Mouse (Mus musculus) liver, adult 2 months (tissue): ENCODE data around the gene Sh3bgr. TPM values are rescaled to one million over a fixed set of nuclear protein-coding genes. Genes with fewer than 3 reads are reported as not detected.

Experiments used
- DNase-seq: peaks from one replicate; pipeline ENCODE4 v3.0.0-alpha.2; 2011; ENCODE audit warnings: low read depth, low spot score; ENCODE audit errors: extremely low read depth
- H3K27ac ChIP-seq: fragments of 200-500 bp; replicated peaks from 2 replicates; pipeline ENCODE4 v1.5.1; 2012; ENCODE audit warnings: low read depth, mild to moderate bottlenecking, control low read depth, inconsistent platforms, low read length; ENCODE audit not compliant: insufficient read depth
- H3K27me3 ChIP-seq: fragments of 200-500 bp; 2 replicates; pipeline ENCODE4 v1.6.1; 2012; ENCODE audit warnings: mild to moderate bottlenecking, moderate library complexity, low read length, inconsistent platforms; ENCODE audit not compliant: control insufficient read depth, insufficient read depth
- H3K36me3 ChIP-seq: fragments of 200-500 bp; 2 replicates; pipeline ENCODE4 v1.6.1; 2012; ENCODE audit warnings: low read length, inconsistent platforms; ENCODE audit not compliant: control insufficient read depth, insufficient read depth
- H3K4me1 ChIP-seq: fragments of 200-500 bp; 2 replicates; pipeline ENCODE4 v1.6.1; 2011; ENCODE audit warnings: low read length; ENCODE audit not compliant: control insufficient read depth, insufficient read depth
- H3K4me3 ChIP-seq: fragments of 200-500 bp; 2 replicates; pipeline ENCODE4 v1.5.1; 2011; ENCODE audit warnings: low read depth, mild to moderate bottlenecking, control low read depth, low read length, moderate library complexity; ENCODE audit not compliant: insufficient read depth
- H3K79me2 ChIP-seq: fragments of 200-500 bp; 2 replicates; pipeline ENCODE4 v1.6.1; 2012; ENCODE audit warnings: inconsistent platforms, mild to moderate bottlenecking, low read length, moderate library complexity; ENCODE audit not compliant: control insufficient read depth, insufficient read depth
- H3K9ac ChIP-seq: fragments of 200-500 bp; 2 replicates; pipeline ENCODE4 v1.6.1; 2012; ENCODE audit warnings: low read depth, mild to moderate bottlenecking, control low read depth, inconsistent platforms, low read length
- CTCF ChIP-seq: fragments of 200-500 bp; IDR thresholded peaks from 2 replicates; pipeline ENCODE4 v1.5.1; 2011; ENCODE audit warnings: low read depth, low read length, control low read depth
- POLR2A ChIP-seq: fragments of 200-500 bp; IDR thresholded peaks from 2 replicates; pipeline ENCODE4 v1.6.1; 2011; ENCODE audit warnings: low read length, control low read depth; ENCODE audit not compliant: insufficient read depth; ENCODE audit errors: extremely low read depth
- WGBS: fragments of 180-500 bp; shearing (Covaris S2); methylation state at CpG from one replicate; pipeline ENCODE4 v1.1.7; 2018; 5-methylcytosine and 5-hydroxymethylcytosine counted together
- polyA plus RNA-seq: library from polyadenylated mRNA; depleted of rRNA; stranded (reverse); fragments of >200 nt; gene quantifications from 2 replicates; pipeline ENCODE4 v1.2.3, GENCODE M21; 2012
- total RNA-seq: library from RNA; depleted of rRNA; stranded (reverse); fragments of >200 nt; gene quantifications from 2 replicates; pipeline ENCODE4 v1.2.3, GENCODE M21; 2014

Sh3bgr gene
- total and polyA plus RNA-seq, 2 experiments, result 0.55 TPM; not detected in 1

DNA sequence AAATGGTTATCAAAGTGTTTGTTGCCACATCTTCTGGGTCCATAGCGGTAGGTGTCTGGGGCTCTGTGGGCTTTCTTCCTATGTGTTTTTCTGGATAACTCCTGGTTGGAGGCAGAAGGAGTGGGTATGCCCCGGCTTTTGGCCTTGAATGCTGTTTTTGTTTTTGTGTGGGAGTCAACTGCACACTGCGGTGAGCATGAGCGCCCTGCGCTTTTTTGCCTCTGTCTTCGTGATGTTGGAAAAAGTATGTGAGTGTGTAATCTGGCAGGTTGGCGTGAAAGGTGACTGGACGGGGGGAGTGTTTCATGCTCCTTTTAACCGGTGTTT is 415 bp downstream of the Sh3bgr start:
- Histone ChIP-seq H3K79me2 (no peaks in the 10 kb centered on the region), H3K4me3 (peak overlapping the region; percentile 49; the same call in 1 of the 2 replicates), H3K27me3 (no peaks in the 10 kb centered on the region), H3K4me1 (no peaks in the 10 kb centered on the region), H3K27ac (no peak overlapping the region), H3K36me3 (no peaks in the 10 kb centered on the region), H3K9ac (no peak overlapping the region)
- TF ChIP-seq POLR2A (no peak), CTCF (no peak)
- DNase-seq, result no peak
- WGBS, result 51% methylated on average over 9 of the region's 9 CpGs

DNA sequence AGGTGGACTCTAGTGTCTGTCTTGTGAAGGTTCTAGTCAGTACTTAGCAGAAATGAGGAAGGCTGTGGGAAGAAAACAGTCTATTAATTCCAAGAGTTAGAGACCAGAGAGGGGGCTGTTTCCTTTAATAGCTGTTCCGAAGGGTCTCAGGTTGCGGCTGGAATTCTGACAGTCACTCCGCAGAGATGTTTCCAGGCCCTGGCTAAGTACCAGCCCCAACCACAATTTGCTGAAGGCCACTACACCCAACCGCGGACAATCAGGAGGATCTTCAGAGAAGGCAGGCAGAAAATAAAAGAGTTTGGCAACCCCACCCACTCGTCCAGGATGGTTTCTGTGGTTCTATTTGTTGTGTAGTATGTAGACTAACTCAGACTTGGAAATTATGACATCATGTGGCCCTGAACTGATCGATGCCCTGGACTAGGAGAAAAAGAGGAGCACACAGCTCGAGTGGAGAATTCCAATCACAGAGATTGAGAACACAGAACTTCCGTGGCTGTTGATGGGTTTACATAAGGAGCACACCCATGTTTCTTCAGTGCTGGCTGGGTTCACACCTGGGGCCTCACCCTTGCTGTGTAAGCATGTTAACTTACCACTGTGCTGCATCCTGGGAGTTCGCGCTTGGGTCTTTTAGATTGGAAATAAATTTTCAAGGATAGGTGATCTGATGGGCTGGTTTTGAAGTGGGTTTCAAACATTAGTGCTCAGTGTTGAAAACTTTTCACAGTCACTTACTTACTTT is 1.4 kb downstream of the Sh3bgr start:
- H3K79me2 ChIP-seq, result no peaks in the 10 kb centered on the region
- no peak for DNase-seq
- no peaks in the 10 kb centered on the region for H3K27me3 ChIP-seq
- 78% methylated on average over 11 of the region's 11 CpGs for WGBS
- no peaks in the 10 kb centered on the region for H3K36me3 ChIP-seq
- H3K4me1 ChIP-seq, result no peaks in the 10 kb centered on the region
- TF ChIP-seq CTCF, result no peak
- H3K9ac ChIP-seq, result no peak overlapping the region
- H3K4me3 ChIP-seq, result no peak overlapping the region
- H3K27ac ChIP-seq, result no peak overlapping the region

GRCm38 (mm10) chr16:96209789-96210188 is 9.5 kb downstream of the Sh3bgr start:
- no peaks in the 10 kb centered on the region for H3K79me2 ChIP-seq
- WGBS, result 84% methylated on average over 10 of the region's 10 CpGs
- no peaks in the 10 kb centered on the region for H3K27me3 ChIP-seq
- no peak for TF ChIP-seq CTCF
- TF ChIP-seq POLR2A, result no peak
- H3K9ac ChIP-seq, result no peak overlapping the region
- H3K36me3 ChIP-seq, result no peaks in the 10 kb centered on the region
- no peak overlapping the region for H3K27ac ChIP-seq
- no peak overlapping the region for H3K4me3 ChIP-seq
- no peak for DNase-seq
- H3K4me1 ChIP-seq, result no peaks in the 10 kb centered on the region

GRCm38 (mm10) chr16:96210856-96211255 is 10.6 kb downstream of the Sh3bgr start:
- no peaks in the 10 kb centered on the region for H3K79me2 ChIP-seq
- TF ChIP-seq POLR2A (no peak), CTCF (no peak)
- DNase-seq, result no peak
- no peaks in the 10 kb centered on the region for H3K27me3 ChIP-seq
- no peak overlapping the region for H3K4me3 ChIP-seq
- H3K4me1 ChIP-seq, result no peaks in the 10 kb centered on the region
- H3K27ac ChIP-seq, result no peak overlapping the region
- 87% methylated on average over 7 of the region's 7 CpGs for WGBS
- no peak overlapping the region for H3K9ac ChIP-seq
- no peaks in the 10 kb centered on the region for H3K36me3 ChIP-seq

- no peaks in the 10 kb centered on the region for H3K27me3 ChIP-seq
- H3K79me2 ChIP-seq, result no peaks in the 10 kb centered on the region
- H3K4me3 ChIP-seq, result no peak overlapping the region
- H3K9ac ChIP-seq, result no peak overlapping the region
- no peaks in the 10 kb centered on the region for H3K36me3 ChIP-seq
- TF ChIP-seq POLR2A (no peak), CTCF (no peak)
- H3K4me1 ChIP-seq, result no peaks in the 10 kb centered on the region
- WGBS, result 94% methylated on average over 4 of the region's 4 CpGs
- no peak for DNase-seq
- no peak overlapping the region for H3K27ac ChIP-seq
Measured at GRCm38 (mm10) chr16:96213027-96213426, 12.8 kb downstream of the Sh3bgr start.

DNA sequence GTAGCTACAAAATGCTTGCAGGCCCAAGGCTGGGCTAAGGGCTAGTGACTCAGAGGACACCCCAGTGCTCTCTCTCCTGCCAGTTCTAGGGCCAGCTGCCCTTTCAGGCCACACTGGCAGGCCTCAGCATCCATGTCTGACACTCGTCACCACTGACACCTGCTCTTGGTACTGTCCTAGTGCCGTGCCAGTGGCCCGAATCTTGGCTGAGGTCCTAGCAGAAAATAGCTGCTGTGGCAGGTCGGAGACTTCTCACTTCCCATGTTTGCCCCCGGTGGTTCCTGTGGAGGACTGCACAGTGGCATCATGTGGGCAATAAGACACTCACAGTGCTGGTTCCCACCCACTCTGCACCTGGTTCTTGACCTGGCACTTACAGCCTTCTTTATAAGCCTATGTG is 21.2 kb downstream of the Sh3bgr start:
- no peak overlapping the region for H3K27ac ChIP-seq
- no peaks in the 10 kb centered on the region for H3K27me3 ChIP-seq
- H3K4me1 ChIP-seq, result no peaks in the 10 kb centered on the region
- no peaks in the 10 kb centered on the region for H3K79me2 ChIP-seq
- DNase-seq, result no peak
- 77% methylated on average over 5 of the region's 5 CpGs for WGBS
- H3K9ac ChIP-seq, result no peak overlapping the region
- H3K4me3 ChIP-seq, result no peak overlapping the region
- TF ChIP-seq POLR2A (no peak), CTCF (no peak)
- H3K36me3 ChIP-seq, result no peaks in the 10 kb centered on the region
